Mouse (Mus musculus) stomach, postnatal 0 days (tissue): ENCODE measurements at regions not wholly inside any gene's neighbourhood (a gene's known extent, or its start where the extent isn't known, plus 50 kb on each side); places are given as distances from the start of the nearest gene placed in this dataset.

ENCODE experiments used
- CTCF ChIP-seq: IDR thresholded peaks from 2 replicates; pipeline ENCODE4 v1.5.1; 2016; ENCODE audit warnings: antibody characterized with exemption, low read depth, mild to moderate bottlenecking, moderate library complexity
- EP300 ChIP-seq: optimal IDR thresholded peaks from 2 replicates; pipeline ENCODE3; 2016; ENCODE audit warnings: antibody characterized with exemption

DNA sequence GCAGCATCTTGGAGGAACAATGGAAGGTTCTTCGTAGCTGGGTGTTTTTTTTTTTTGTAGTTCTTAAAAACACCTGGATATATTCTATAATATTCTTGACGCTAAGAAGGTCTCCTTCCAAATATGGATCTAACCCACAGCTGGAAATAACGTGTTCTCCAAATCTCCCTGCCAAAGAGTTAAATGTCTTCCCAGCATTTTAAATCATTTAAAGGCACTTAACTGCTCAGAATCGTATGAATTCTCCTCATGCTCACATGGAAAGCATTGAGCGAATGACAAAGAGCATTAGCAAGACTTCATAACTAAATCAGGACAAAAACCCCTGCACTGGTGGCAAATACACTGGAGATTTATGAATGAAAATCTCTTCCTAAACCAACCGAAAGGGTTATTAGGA lies 117.7 kb upstream of the Hs3st3a1 start:
- TF ChIP-seq CTCF (no peak), EP300 (no peak)
